Mouse (Mus musculus): Measurements from ENCODE around the gene Smarcc2.

Smarcc2 gene

DNA sequence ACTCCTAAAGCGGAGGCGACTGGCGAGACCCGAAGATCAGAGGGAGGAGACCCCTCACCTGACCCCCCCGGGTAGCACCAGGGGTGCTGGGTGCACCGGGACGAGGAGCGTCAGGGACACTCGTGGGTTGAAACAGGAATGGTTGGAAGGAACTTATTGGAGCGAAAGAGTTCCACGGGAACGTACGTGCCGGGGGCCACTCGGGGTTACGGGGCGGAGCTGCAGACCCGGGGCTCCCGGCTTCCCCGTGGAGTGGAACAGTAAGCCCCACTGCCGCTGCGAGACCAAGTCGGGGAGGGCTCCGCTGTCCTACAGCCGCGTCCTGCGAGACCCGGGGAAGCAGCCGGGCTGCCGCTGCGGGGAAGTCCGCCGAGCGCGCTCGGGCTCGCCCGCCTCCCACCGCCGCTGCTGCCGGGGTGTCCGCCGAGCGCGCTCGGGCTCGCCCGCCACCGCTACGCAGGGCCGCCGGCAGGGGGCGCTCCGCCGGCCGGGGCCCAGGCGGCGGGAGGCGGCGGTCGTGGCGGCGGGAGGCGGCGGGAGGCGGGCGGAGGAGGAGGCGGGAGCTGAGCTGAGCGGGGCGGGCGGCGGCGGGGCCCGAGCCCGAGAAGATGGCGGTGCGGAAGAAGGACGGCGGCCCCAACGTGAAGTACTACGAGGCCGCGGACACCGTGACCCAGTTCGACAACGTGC, at the start of gene Smarcc2:
Gene Smarcc2 (plus strand): TSS at position 530 of the 690 bp plus-strand sequence.
- in situ Hi-C loops (cut with MboI; ENCODE audit: low sequenced_read_pairs) = no loop called here

DNA sequence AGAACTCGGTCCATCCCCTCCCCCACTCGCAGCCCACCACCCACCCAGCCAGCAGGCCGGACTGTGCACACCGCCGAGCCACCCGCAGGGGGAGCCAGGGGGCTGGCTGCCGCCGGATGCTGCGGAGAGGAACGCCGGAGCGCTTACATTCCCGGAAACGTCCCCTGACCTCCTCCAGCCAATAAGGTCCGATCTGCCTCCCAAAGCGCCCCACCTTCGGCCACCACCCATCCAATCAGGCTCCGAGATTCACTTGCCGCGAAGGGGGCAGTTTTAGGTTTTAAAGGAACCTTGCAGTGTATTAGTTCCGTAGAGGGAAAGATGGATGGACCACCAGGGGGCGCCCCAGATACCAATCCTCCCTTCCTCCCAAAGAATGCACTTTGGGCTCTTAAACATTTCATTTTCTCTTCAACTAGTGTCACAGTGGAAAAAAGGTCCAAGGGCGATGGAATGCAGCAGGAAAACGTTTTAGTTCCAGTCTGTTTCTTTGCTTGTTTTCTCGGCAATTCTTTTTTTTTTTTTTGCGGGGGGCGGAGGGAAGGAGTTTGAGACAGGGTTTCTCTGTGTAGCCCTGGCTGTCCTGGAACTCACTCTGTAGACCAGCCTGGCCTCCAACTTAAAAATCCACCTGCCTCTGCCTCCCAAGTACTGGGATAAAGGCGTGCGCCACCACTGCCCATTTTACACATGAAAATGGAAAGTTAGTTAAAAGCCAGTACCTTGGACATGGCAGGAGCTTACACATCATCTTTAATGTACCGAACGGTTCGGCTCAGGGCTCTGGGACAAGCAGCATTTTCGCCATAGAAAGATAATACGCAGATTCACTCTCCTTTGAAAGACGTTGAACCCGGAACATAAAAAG, 49.1 kb upstream of the Smarcc2 start:
- in situ Hi-C loops (cut with MboI; ENCODE audit: low sequenced_read_pairs) = no loop called here

- in situ Hi-C loops (cut with MboI; ENCODE audit: low sequenced_read_pairs) = no loop called here
Observed at GRCm38 (mm10) chr10:128410560-128410845, 48.5 kb upstream of the Smarcc2 start.

DNA sequence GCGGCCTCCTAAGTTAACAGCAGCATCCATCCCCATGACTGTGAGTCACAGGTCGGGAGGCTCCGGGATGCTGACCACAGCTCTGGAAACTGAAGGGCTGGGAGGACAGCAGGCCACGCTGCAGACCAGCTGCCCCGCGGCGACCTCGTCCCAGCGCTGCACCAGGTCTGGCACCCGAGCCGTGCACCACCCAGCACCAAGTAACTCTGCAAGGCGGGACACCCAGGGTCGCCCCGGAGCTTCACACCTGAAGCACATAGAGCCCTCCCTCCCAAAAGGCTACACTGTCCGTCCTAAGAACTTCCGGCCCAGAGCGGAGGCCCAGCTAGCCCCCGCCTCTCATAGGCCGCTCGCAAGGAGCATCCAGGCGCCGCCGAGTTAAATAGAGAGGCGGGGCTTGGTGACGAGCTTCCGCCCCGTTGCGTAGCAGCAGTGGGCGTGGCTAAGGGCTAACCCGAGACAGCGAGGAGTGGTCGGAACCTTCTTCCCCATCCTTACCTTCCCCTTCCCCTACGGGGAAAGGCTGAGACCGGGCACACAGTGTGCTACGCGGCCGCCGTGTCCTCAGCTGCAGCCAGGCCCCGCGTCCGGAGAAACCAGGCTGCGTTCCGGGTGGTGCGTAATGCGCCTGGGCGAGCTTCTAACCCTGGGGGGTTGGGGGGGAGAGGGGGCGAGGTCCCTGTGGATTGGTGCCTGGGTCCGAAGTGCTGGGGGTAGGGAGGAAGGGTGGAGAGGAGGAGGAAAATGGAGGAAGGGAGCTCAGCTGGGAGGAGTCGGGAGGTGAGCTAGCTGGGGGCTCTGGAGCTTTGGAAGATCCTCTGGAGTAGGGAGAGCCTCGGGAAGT, 47.6 kb upstream of the Smarcc2 start, which contains the start of the genes Nabp2 and Rnf41:
Gene Nabp2 (minus strand): TSS at position 282 of the 844 bp plus-strand sequence.
Gene Rnf41 (plus strand): TSS at position 447 of the 844 bp plus-strand sequence.
- in situ Hi-C loops (cut with MboI; ENCODE audit: low sequenced_read_pairs) = no loop called here

DNA sequence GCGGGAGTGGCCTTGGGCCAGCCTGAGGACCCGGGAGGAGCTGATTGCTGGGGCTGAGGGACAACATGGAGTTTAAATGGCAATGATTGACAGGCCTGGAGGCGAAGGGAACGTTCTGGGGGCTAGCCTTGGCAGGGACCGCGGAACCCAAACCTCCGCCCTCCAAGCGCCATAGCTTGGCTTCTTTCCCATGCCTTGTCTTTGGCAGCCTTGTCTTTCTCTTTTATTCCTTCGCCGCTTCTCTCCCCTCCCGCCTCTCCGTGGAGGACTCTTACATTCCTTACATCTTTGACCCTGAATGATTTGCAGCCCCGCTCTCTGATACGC, 47.0 kb upstream of the Smarcc2 start:
- in situ Hi-C loops (cut with MboI; ENCODE audit: low sequenced_read_pairs) = no loop called here

DNA sequence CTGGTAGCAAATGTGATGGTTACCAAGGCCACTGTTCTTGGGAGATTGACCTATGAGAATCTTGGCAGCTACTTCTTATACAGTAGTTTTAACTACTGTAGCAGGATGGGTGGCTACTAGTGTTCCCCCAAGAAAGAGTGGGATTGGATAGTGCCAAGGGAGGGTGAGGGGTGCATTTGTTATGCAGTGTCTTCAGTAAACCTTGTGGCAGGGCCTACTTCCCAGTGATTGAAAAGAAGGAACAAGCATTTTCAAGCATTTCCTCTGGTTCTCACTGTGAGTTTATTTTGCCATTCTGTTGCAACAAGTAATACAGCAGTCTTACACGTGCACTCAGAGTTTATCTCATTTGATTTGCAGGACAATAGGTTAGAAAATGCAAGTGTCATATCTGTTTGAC, 46.5 kb upstream of the Smarcc2 start:
- in situ Hi-C loops (cut with MboI; ENCODE audit: low sequenced_read_pairs) = no loop called here

GRCm38 (mm10) chr10:128413076-128413475, 46.0 kb upstream of the Smarcc2 start:
- in situ Hi-C loops (cut with MboI; ENCODE audit: low sequenced_read_pairs) = no loop called here

GRCm38 (mm10) chr10:128414848-128415247, 44.2 kb upstream of the Smarcc2 start:
- in situ Hi-C loops (cut with MboI; ENCODE audit: low sequenced_read_pairs) = no loop called here

DNA sequence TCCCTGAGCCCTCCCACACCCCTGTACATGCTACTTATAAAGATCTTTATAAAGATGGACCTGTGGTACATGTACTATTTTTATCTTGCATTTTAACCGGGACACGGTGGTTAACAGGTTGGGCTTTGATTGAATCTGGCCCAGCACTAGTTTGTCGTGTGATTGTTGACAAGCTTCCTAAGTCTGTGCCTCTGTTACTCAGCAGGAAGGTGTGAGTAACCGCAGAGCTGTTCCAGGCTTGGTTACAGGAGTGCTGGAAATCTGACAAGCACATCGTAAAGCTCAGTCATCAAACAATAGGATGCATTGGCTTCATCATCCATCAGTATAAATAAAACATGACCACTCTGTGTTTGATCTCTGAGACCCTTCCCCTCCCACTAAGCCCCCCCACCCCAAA, 36.6 kb upstream of the Smarcc2 start:
- in situ Hi-C loops (cut with MboI; ENCODE audit: low sequenced_read_pairs) = no loop called here

DNA sequence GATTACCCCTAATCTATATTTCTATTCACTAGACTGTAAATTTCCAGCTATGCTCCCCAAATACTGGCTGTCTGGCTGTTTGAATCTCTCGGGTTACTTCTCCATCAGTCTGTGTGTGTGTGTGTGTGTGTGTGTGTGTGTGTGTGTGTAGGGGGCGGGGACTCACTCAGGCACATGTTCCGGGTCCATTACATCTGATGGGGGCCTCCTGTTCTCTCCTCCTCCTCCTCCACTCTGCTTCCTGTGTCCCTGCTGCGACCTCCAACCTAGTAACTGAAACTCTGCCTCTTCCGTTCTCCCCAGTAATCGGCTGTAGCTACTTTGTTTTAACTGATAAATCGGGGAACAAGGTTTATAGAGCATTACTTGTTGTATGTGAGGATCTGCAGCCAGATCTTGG, 34.4 kb upstream of the Smarcc2 start:
- in situ Hi-C loops (cut with MboI; ENCODE audit: low sequenced_read_pairs) = no loop called here

DNA sequence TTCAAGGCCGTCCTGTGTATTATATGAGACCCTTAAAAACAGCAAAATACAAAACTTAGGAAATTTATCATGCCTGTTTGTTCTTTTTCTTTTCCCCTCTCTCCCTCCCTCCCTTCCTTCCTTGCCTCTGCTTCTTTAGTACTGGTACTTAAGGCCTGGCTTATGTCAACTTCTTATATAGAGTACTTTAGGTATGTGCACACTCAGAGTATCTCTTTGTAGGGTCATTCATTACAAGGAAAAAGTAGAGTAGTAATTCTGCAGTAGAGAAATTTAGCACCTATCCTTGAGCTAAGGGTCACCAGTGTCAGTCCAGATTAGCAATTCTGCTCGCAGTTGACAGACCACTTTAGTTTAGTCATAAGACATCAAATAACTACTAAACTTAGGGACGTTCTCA, 33.8 kb upstream of the Smarcc2 start:
- in situ Hi-C loops (cut with MboI; ENCODE audit: low sequenced_read_pairs) = no loop called here

DNA sequence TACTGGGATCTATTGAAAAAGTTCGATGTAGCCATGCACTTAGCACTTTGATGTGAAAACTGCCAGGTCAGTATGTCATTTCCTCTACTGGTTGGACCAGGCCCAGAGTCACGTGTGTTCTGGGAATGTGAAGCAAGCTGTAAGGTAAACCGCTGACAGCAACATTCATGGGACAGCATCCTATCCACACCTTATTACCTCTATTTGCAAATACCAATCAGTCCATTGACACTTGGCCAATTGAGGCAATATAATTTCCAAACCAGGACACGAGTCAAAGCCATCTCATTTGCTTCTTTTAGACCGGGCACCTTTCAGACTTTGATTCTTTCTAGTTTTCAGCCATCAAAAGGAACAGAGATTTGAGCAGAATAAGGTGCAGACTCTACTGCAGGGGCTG, 30.0 kb upstream of the Smarcc2 start:
- in situ Hi-C loops (cut with MboI; ENCODE audit: low sequenced_read_pairs) = no loop called here

GRCm38 (mm10) chr10:128429454-128429853, 29.6 kb upstream of the Smarcc2 start:
- in situ Hi-C loops (cut with MboI; ENCODE audit: low sequenced_read_pairs) = no loop called here

DNA sequence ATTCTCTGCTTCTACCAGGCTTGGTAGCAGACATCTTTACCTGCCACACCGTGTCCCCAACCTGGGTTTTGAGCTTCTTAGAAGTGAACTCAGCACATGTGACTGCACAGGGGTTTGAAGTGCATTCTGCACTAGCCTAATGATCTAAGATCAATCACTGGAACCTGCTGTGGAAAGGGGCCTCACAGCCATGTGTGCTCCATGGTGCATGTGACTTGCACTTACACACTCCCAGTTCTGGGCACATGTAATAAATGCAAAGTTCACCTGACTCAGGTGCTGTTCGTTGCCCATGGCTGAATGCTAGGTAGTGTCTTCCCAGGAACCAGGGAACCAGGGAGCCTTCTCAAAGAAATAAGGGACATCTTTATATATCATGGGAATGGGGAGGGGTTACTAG, 25.6 kb upstream of the Smarcc2 start:
- in situ Hi-C loops (cut with MboI; ENCODE audit: low sequenced_read_pairs) = no loop called here

DNA sequence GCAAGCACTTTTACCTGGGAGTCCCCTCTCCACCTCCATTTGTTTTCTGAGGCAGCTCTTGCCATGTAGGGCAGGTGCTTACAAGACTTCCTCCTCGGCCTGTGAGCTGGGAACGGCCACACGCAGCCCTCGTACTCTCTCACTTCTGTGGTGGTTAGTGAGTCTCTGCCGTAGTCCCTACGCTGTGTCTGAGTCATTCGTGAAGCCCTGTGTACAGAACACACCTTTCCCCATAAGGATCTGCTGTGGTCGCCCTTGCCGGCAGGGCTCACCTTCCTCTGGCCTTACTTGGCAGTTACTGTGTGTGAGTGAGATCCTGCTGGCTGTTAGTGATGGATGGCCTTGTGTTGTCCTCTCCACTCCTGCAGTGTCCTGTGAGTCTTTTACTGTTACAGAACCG, 24.4 kb upstream of the Smarcc2 start:
- in situ Hi-C loops (cut with MboI; ENCODE audit: low sequenced_read_pairs) = no loop called here

- in situ Hi-C loops (cut with MboI; ENCODE audit: low sequenced_read_pairs) = no loop called here
Observed at GRCm38 (mm10) chr10:128435186-128435823, 23.7 kb upstream of the Smarcc2 start.

- in situ Hi-C loops (cut with MboI; ENCODE audit: low sequenced_read_pairs) = no loop called here
Observed at GRCm38 (mm10) chr10:128435873-128436272, 23.2 kb upstream of the Smarcc2 start.

DNA sequence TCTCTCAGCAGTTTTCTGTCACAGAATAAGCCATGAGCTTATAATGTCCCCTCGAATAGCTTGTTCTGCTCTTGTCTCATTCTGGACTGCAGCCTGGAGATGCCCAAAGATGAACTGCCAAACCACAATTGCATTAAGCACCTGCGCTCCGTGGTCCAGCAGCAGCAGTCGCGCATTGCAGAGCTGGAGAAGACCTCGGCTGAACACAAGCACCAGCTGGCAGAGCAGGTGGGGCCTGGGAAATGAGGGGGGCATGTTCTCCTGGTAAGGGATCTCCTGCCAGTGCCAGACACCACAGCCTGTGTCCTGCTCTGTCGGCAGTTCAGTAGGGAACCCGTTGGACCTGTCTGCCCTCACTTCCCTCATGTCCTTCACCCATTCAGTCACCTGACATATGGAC, 22.7 kb upstream of the Smarcc2 start:
- in situ Hi-C loops (cut with MboI; ENCODE audit: low sequenced_read_pairs) = no loop called here

DNA sequence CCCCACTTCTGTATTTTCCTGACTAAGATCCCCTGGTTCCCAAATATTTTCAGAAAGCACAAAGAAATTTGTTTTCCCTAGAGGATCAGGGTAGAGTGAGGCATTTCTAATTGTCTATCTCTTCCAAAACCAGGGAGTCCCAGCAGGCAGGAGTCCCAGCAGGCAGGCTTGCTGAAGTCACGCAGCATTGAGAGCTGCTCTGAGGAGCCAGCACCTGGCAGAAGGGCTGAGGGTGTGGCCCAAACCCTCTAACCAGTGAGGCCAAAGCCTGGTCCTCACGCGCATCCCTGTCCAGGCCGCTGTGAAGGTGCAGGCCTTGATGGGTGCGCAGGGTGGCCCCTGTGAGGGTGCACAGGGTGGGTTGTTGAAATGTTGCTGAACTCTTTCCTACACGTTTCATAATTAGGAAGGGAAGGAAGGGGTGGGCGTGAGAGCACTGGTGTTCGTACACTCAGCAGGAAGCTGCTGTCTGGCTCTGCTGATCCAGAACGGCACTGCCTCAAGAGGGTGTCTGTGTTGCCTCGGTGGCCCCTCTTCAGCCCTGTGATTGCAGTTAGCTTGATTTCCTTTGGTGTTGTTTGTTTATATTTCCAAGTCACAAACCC, 20.3 kb upstream of the Smarcc2 start:
- in situ Hi-C loops (cut with MboI; ENCODE audit: low sequenced_read_pairs) = no loop called here

GRCm38 (mm10) chr10:128440407-128440806, 18.6 kb upstream of the Smarcc2 start:
- in situ Hi-C loops (cut with MboI; ENCODE audit: low sequenced_read_pairs) = no loop called here

Data from CH12F3 (cell line).